Mouse (Mus musculus): ENCODE data around the gene Gm8127. TPM values are rescaled to one million over a fixed set of nuclear protein-coding genes. Genes with fewer than 3 reads are reported as not detected.
"Not testable (repeated sequence)": the region's sequence is repeated elsewhere in the genome, so short reads cannot be mapped to it uniquely, and the experiment has no call there.

The Gm8127 gene
- not detected for total RNA-seq (2022)

GRCm38 (mm10) chr14:43293503-43293902 lies at the start of gene Gm8127:
Gene Gm8127, minus strand, starts transcription at chr14:43293832.
- DNase-seq (ENCODE audit: low spot score in 2 of 2): not testable (repeated sequence)

GRCm38 (mm10) chr14:43337646-43338045 lies 44.0 kb upstream of the Gm8127 start:
- DNase-seq (ENCODE audit: low spot score in 2 of 2): not testable (repeated sequence)

- not testable (repeated sequence) for DNase-seq (ENCODE audit: low spot score in 2 of 2)
These were observed 37.8 kb upstream of the Gm8127 start for GRCm38 (mm10) chr14:43331362-43331880.

GRCm38 (mm10) chr14:43328603-43329002 lies 35.0 kb upstream of the Gm8127 start:
- DNase-seq (ENCODE audit: low spot score in 2 of 2): not testable (repeated sequence)

GRCm38 (mm10) chr14:43319516-43319915 lies 25.9 kb upstream of the Gm8127 start:
- not testable (repeated sequence) for DNase-seq (ENCODE audit: low spot score in 2 of 2)

- peak in 1 of 2 experiments; percentile 84 for DNase-seq (ENCODE audit: low spot score in 2 of 2)
These were observed 15.0 kb downstream of the Gm8127 start for GRCm38 (mm10) chr14:43278681-43279080.

- DNase-seq (ENCODE audit: low spot score in 2 of 2): peak in 1 of 2 experiments; percentile 12
These were observed 15.5 kb downstream of the Gm8127 start for GRCm38 (mm10) chr14:43278146-43278545.

GRCm38 (mm10) chr14:43277468-43277867 lies 16.2 kb downstream of the Gm8127 start:
- DNase-seq (ENCODE audit: low spot score in 2 of 2): peak in 1 of 2 experiments; percentile 18

- not testable (repeated sequence) for DNase-seq (ENCODE audit: low spot score in 2 of 2)
These were observed 17.9 kb downstream of the Gm8127 start for GRCm38 (mm10) chr14:43275752-43276151.

- not testable (repeated sequence) for DNase-seq (ENCODE audit: low spot score in 2 of 2)
These were observed 18.6 kb downstream of the Gm8127 start, which contains the start of gene Gm9732 for GRCm38 (mm10) chr14:43274986-43275511. Gene Gm9732, plus strand, starts transcription at chr14:43275036.

GRCm38 (mm10) chr14:43273161-43273560 lies 20.5 kb downstream of the Gm8127 start:
- not testable (repeated sequence) for DNase-seq (ENCODE audit: low spot score in 2 of 2)

GRCm38 (mm10) chr14:43269211-43269610 lies 24.4 kb downstream of the Gm8127 start:
- not testable (repeated sequence) for DNase-seq (ENCODE audit: low spot score in 2 of 2)

- DNase-seq (ENCODE audit: low spot score in 2 of 2): peak in 1 of 2 experiments; percentile 65
These were observed 25.0 kb downstream of the Gm8127 start for GRCm38 (mm10) chr14:43268521-43269084.

GRCm38 (mm10) chr14:43263421-43263820 lies 30.2 kb downstream of the Gm8127 start:
- not testable (repeated sequence) for DNase-seq (ENCODE audit: low spot score in 2 of 2)

GRCm38 (mm10) chr14:43258349-43258748 lies 35.3 kb downstream of the Gm8127 start, which contains the start of gene Gm8126:
Gene Gm8126, plus strand, starts transcription at chr14:43258649.
- not testable (repeated sequence) for DNase-seq (ENCODE audit: low spot score in 2 of 2)

GRCm38 (mm10) chr14:43256511-43256910 lies 37.1 kb downstream of the Gm8127 start:
- DNase-seq (ENCODE audit: low spot score in 2 of 2): not testable (repeated sequence)

- not testable (repeated sequence) for DNase-seq (ENCODE audit: low spot score in 2 of 2)
These were observed 42.9 kb downstream of the Gm8127 start for GRCm38 (mm10) chr14:43250549-43251253.

GRCm38 (mm10) chr14:43249611-43250170 lies 43.9 kb downstream of the Gm8127 start:
- peak in 1 of 2 experiments; percentile 23 for DNase-seq (ENCODE audit: low spot score in 2 of 2)
